Mouse (Mus musculus): ENCODE results near the gene Elof1.

- no peak for TF ChIP-seq POLR2A (IDR thresholded peaks at IDR 0.05; ENCODE audit: borderline replicate concordance, extremely low read depth, insufficient read depth, insufficient read length, poor library complexity, severe bottlenecking)
- TF ChIP-seq CTCF (IDR thresholded peaks at IDR 0.05; ENCODE audit: borderline replicate concordance, extremely low read depth, insufficient read depth, insufficient read length): no peak
These were observed 45.3 kb upstream of the Elof1 start for GRCm38 (mm10) chr9:22162305-22162704.

Measured in brain, embryonic 14.5 days (tissue).